Mouse (Mus musculus): Measurements from ENCODE around the gene Ifngr2. TPM values are rescaled to one million over a fixed set of nuclear protein-coding genes. Genes with fewer than 3 reads are reported as not detected.

Ifngr2 gene
- polyA plus RNA-seq (2015; fragmentation: Nextera tagmentation; extraction: Ambion mirVana), result 18.6 and 22.2 TPM in 2 replicates

DNA sequence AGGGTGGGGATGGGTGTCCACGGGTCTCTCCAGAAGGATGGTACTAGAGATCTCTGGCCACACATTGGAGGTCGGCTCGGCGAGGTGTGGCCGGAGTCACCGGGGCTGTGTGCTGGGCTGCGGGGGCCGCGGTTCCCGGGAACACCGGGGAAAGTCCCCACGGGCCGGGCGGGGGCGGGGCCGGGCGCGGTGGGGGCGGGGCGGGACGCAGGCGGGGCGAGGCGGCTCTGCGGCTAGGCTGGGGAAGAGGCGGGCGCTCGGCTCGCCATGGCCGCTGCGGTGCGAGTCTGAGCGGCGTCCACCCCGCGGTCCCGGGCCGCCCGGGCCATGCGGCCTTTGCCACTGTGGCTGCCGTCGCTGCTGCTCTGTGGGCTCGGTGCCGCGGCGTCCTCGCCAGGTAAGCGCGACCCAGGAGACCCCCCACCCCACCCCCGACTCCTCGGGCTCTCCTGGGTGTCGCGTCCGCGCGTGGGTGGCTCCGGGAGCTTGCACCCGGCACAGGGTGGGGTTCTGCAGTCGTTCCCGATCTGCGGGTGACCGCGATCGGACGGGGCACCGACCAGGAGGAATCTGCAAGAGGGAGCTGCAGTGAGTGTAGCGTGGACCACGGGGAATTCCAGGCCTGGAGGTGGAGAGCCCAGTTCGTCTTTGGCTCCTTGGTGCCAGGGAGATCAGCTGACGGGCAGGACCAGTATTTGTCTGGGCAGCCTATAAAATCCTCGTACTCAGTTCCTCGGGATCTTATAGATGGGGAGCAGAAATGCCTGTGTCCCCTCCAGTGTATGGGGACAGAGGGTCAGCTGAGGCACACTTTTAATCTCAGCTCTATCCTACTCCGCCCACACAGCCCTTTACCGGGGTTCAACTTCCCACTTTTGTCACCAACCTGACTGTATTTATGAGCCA lies at the start of gene Ifngr2:
TSS of gene Ifngr2 (plus strand) at position 237 of the 906 bp plus-strand sequence.
- H3K4me1 ChIP-seq (ENCODE audit: control insufficient read depth, low read depth, low read length), result peaks cover 69% of the 10 kb centered on the region
- peak; percentile 84 for ATAC-seq (ENCODE audit: low read depth)
- no peaks in the 10 kb centered on the region for H3K9me3 ChIP-seq (replicated peaks; ENCODE audit: control insufficient read depth, low read length)
- under 1% methylated on average over 49 of the region's 74 CpGs for WGBS (ENCODE audit: insufficient replicate concordance)
- H3K36me3 ChIP-seq (ENCODE audit: control insufficient read depth, insufficient read depth), result no peaks in the 10 kb centered on the region
- peak within 1 kb of the TSS; percentile 98 for H3K4me2 ChIP-seq (ENCODE audit: low read depth, low read length)
- no peaks in the 10 kb centered on the region for H3K27me3 ChIP-seq (ENCODE audit: control insufficient read depth, insufficient read depth, low read depth, low read length)
- H3K27ac ChIP-seq (ENCODE audit: low read length), result peak within 1 kb of the TSS; percentile 94
- H3K4me3 ChIP-seq (ENCODE audit: low read depth, low read length), result peak within 1 kb of the TSS; percentile 87
- peak within 1 kb of the TSS; percentile 93 for H3K9ac ChIP-seq (ENCODE audit: low read depth, low read length)

DNA sequence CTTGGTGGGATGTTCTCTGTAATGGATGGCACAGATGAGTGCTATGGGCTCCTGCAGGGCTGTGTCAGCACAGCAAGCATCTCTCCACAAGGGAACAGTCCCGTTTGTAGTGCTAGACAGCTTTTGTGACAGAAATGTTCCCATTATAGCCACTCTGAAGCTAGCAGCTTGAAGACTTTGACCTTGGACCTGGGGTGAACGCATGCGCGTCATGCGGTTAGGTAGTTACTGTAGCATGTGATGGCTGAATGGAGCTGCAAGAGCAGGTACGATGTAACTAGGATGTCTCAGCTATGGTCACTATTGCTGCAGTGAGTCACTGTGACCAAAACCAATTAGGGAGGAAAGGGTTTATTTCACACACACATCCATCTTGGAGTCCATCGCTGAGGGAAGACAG lies 48.8 kb upstream of the Ifngr2 start:
- H3K4me3 ChIP-seq (ENCODE audit: low read depth, low read length), result no peak overlapping the region
- no peak for ATAC-seq (ENCODE audit: low read depth)
- H3K27me3 ChIP-seq (ENCODE audit: control insufficient read depth, insufficient read depth, low read depth, low read length), result no peaks in the 10 kb centered on the region
- peaks cover 57% of the 10 kb centered on the region for H3K36me3 ChIP-seq (ENCODE audit: control insufficient read depth, insufficient read depth)
- H3K27ac ChIP-seq (ENCODE audit: low read length), result no peak overlapping the region
- H3K9me3 ChIP-seq (replicated peaks; ENCODE audit: control insufficient read depth, low read length), result no peaks in the 10 kb centered on the region
- H3K4me1 ChIP-seq (ENCODE audit: control insufficient read depth, low read depth, low read length), result no peaks in the 10 kb centered on the region; the same call in 1 of the 2 replicates
- WGBS (ENCODE audit: insufficient replicate concordance), result 84% methylated on average over 7 of the region's 7 CpGs
- H3K9ac ChIP-seq (ENCODE audit: low read depth, low read length), result no peak overlapping the region
- H3K4me2 ChIP-seq (ENCODE audit: low read depth, low read length), result no peak overlapping the region

DNA sequence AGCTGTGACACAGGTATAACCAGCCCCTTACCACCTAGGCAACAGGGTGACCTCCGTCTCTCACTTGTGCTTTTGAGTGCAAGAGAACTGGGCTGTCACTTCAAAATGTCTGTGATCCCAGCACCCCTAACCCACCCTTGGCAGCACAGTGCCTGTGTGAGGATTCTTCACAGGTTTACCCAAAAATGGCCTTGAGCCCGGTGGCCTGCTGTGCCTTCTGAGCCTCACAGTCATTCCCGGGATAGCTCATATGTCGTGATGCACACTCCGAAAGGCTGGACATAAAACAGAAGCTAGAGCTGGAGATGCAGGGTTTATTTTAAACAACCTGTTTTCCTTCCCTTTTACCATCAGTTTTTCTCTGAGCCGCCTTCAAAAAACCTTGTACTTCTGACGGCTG lies 42.2 kb upstream of the Ifngr2 start:
- Histone ChIP-seq H3K4me1 (ENCODE audit: control insufficient read depth, low read depth, low read length) (peaks cover 5% of the 10 kb centered on the region), H3K4me2 (ENCODE audit: low read depth, low read length) (no peak overlapping the region), H3K27ac (ENCODE audit: low read length) (no peak overlapping the region), H3K27me3 (ENCODE audit: control insufficient read depth, insufficient read depth, low read depth, low read length) (no peaks in the 10 kb centered on the region), H3K4me3 (ENCODE audit: low read depth, low read length) (no peak overlapping the region), H3K36me3 (ENCODE audit: control insufficient read depth, insufficient read depth) (peaks cover 59% of the 10 kb centered on the region), H3K9ac (ENCODE audit: low read depth, low read length) (no peak overlapping the region), H3K9me3 (replicated peaks; ENCODE audit: control insufficient read depth, low read length) (no peaks in the 10 kb centered on the region)
- no peak for ATAC-seq (ENCODE audit: low read depth)
- 89% methylated on average over 7 of the region's 7 CpGs for WGBS (ENCODE audit: insufficient replicate concordance)

- 86% methylated on average over 15 of the region's 15 CpGs for WGBS (ENCODE audit: insufficient replicate concordance)
- H3K27ac ChIP-seq (ENCODE audit: low read length), result no peak overlapping the region
- no peak for ATAC-seq (ENCODE audit: low read depth)
These were observed 41.7 kb upstream of the Ifngr2 start for GRCm38 (mm10) chr16:91505116-91505601.

DNA sequence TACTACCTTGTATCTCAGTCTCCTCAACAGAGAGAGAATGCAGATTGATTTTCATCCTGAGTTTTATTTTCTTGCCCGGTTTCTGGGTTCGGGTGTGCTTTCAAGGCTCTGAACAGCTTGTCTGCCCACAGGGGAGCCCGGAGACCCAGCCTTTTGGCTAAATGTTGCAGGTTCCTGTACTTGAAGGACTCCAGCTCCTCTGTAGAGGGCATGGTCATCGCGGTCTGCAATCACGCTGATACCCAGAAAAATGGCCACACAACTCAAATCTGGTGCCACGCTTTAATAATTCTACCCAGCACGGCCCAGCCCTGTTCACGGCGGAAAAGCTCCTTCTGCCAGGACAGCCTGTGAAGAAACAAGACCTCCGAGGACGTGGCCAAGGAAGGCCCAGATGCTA lies 40.5 kb upstream of the Ifngr2 start:
- H3K36me3 ChIP-seq (ENCODE audit: control insufficient read depth, insufficient read depth), result peaks cover 48% of the 10 kb centered on the region
- 87% methylated on average over 12 of the region's 12 CpGs for WGBS (ENCODE audit: insufficient replicate concordance)

More at GRCm38 (mm10) chr16:91505116-91505601, 41.7 kb upstream of the Ifngr2 start:
- Histone ChIP-seq H3K9ac (ENCODE audit: low read depth, low read length) (no peak overlapping the region), H3K4me2 (ENCODE audit: low read depth, low read length) (no peak overlapping the region), H3K27me3 (ENCODE audit: control insufficient read depth, insufficient read depth, low read depth, low read length) (no peaks in the 10 kb centered on the region), H3K4me1 (ENCODE audit: control insufficient read depth, low read depth, low read length) (peaks cover 5% of the 10 kb centered on the region), H3K36me3 (ENCODE audit: control insufficient read depth, insufficient read depth) (peaks cover 57% of the 10 kb centered on the region), H3K9me3 (replicated peaks; ENCODE audit: control insufficient read depth, low read length) (no peaks in the 10 kb centered on the region), H3K4me3 (ENCODE audit: low read depth, low read length) (no peak overlapping the region)

GRCm38 (mm10) chr16:91512161-91512787 lies 34.6 kb upstream of the Ifngr2 start:
- peak; percentile 39 for ATAC-seq (ENCODE audit: low read depth)

More for the DNA sequence above, 40.5 kb upstream of the Ifngr2 start:
- Histone ChIP-seq H3K27ac (ENCODE audit: low read length) (no peak overlapping the region), H3K4me2 (ENCODE audit: low read depth, low read length) (no peak overlapping the region), H3K9ac (ENCODE audit: low read depth, low read length) (no peak overlapping the region), H3K9me3 (replicated peaks; ENCODE audit: control insufficient read depth, low read length) (no peaks in the 10 kb centered on the region), H3K4me1 (ENCODE audit: control insufficient read depth, low read depth, low read length) (peaks cover 5% of the 10 kb centered on the region), H3K4me3 (ENCODE audit: low read depth, low read length) (no peak overlapping the region), H3K27me3 (ENCODE audit: control insufficient read depth, insufficient read depth, low read depth, low read length) (no peaks in the 10 kb centered on the region)
- no peak for ATAC-seq (ENCODE audit: low read depth)

GRCm38 (mm10) chr16:91513099-91513498 lies 33.8 kb upstream of the Ifngr2 start:
- no peaks in the 10 kb centered on the region for H3K36me3 ChIP-seq (ENCODE audit: control insufficient read depth, insufficient read depth)
- H3K27me3 ChIP-seq (ENCODE audit: control insufficient read depth, insufficient read depth, low read depth, low read length), result no peaks in the 10 kb centered on the region
- WGBS (ENCODE audit: insufficient replicate concordance), result 71% methylated on average over 6 of the region's 6 CpGs
- ATAC-seq (ENCODE audit: low read depth), result no peak
- H3K27ac ChIP-seq (ENCODE audit: low read length), result no peak overlapping the region
- H3K4me3 ChIP-seq (ENCODE audit: low read depth, low read length), result no peak overlapping the region
- H3K9me3 ChIP-seq (replicated peaks; ENCODE audit: control insufficient read depth, low read length), result no peaks in the 10 kb centered on the region
- H3K4me1 ChIP-seq (ENCODE audit: control insufficient read depth, low read depth, low read length), result peaks cover 16% of the 10 kb centered on the region
- H3K4me2 ChIP-seq (ENCODE audit: low read depth, low read length), result no peak overlapping the region
- no peak overlapping the region for H3K9ac ChIP-seq (ENCODE audit: low read depth, low read length)

More at GRCm38 (mm10) chr16:91512161-91512787, 34.6 kb upstream of the Ifngr2 start:
- Histone ChIP-seq H3K9me3 (replicated peaks; ENCODE audit: control insufficient read depth, low read length) (no peaks in the 10 kb centered on the region), H3K4me1 (ENCODE audit: control insufficient read depth, low read depth, low read length) (peaks cover 16% of the 10 kb centered on the region), H3K9ac (ENCODE audit: low read depth, low read length) (no peak overlapping the region), H3K27me3 (ENCODE audit: control insufficient read depth, insufficient read depth, low read depth, low read length) (no peaks in the 10 kb centered on the region), H3K36me3 (ENCODE audit: control insufficient read depth, insufficient read depth) (no peaks in the 10 kb centered on the region), H3K4me3 (ENCODE audit: low read depth, low read length) (no peak overlapping the region), H3K4me2 (ENCODE audit: low read depth, low read length) (no peak overlapping the region), H3K27ac (ENCODE audit: low read length) (no peak overlapping the region)
- 31% methylated on average over 7 of the region's 7 CpGs for WGBS (ENCODE audit: insufficient replicate concordance)

DNA sequence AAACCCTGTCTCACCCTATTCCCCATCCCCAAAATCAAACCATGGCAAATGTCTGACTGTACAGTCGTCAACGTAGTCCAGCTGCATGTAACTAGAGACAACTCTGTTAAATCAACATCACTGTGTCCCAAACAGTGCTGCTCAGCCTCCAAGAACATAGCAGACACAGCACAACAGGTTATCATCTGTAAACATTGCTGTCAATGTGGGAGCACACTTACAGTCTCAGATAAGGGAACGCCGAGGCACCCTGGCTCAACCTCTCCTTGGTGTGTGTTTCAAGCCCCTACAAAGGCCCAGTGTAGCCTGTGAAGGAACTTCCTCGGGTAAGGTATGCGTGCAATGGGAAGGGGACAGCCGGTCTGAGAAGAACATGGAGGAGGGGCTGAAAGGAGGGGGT lies 29.9 kb upstream of the Ifngr2 start:
- Histone ChIP-seq H3K27ac (ENCODE audit: low read length) (peak overlapping the region; percentile 59), H3K4me1 (ENCODE audit: control insufficient read depth, low read depth, low read length) (peaks cover 20% of the 10 kb centered on the region), H3K9me3 (replicated peaks; ENCODE audit: control insufficient read depth, low read length) (no peaks in the 10 kb centered on the region), H3K9ac (ENCODE audit: low read depth, low read length) (no peak overlapping the region; the same call in 1 of the 2 replicates), H3K36me3 (ENCODE audit: control insufficient read depth, insufficient read depth) (no peaks in the 10 kb centered on the region), H3K4me3 (ENCODE audit: low read depth, low read length) (no peak overlapping the region), H3K4me2 (ENCODE audit: low read depth, low read length) (no peak overlapping the region), H3K27me3 (ENCODE audit: control insufficient read depth, insufficient read depth, low read depth, low read length) (no peaks in the 10 kb centered on the region; the same call in 1 of the 2 replicates)
- ATAC-seq (ENCODE audit: low read depth), result peak; percentile 86
- WGBS (ENCODE audit: insufficient replicate concordance), result 20% methylated on average over 7 of the region's 7 CpGs
